Mouse (Mus musculus) heart, embryonic 15.5 days (tissue): ENCODE measurements around the gene Kifap3. TPM values are rescaled to one million over a fixed set of nuclear protein-coding genes. Genes with fewer than 3 reads are reported as not detected.

ENCODE experiments used
- ATAC-seq: fragments of 200-750 bp; cut with Nextera tagmentation; replicated peaks from 2 replicates; pipeline ENCODE4 v1.8.0; 2017; ENCODE audit warnings: low read depth, moderate TSS enrichment; ENCODE audit not compliant: insufficient number of reproducible peaks, insufficient read depth, low FRiP score
- H3K27ac ChIP-seq: fragments of 300-500 bp; sonication (generic); 2 replicates; pipeline ENCODE4 v1.5.1; 2015; ENCODE audit warnings: mild to moderate bottlenecking, inconsistent platforms
- H3K27me3 ChIP-seq: fragments of 300-500 bp; sonication (generic); 2 replicates; pipeline ENCODE4 v1.6.1; 2015; ENCODE audit warnings: inconsistent platforms
- H3K36me3 ChIP-seq: fragments of 300-500 bp; sonication (generic); 2 replicates; pipeline ENCODE4 v1.6.1; 2015; ENCODE audit warnings: mild to moderate bottlenecking, inconsistent platforms
- H3K4me1 ChIP-seq: fragments of 300-500 bp; sonication (generic); replicated peaks from 2 replicates; pipeline ENCODE4 v1.6.1; 2015; ENCODE audit warnings: inconsistent platforms
- H3K4me2 ChIP-seq: fragments of 300-500 bp; sonication (generic); 2 replicates; pipeline ENCODE4 v1.6.1; 2015; ENCODE audit warnings: inconsistent platforms, mild to moderate bottlenecking, moderate library complexity
- H3K4me3 ChIP-seq: fragments of 300-500 bp; sonication (generic); 2 replicates; pipeline ENCODE4 v1.5.1; 2015; ENCODE audit warnings: mild to moderate bottlenecking, inconsistent platforms
- H3K9ac ChIP-seq: fragments of 300-500 bp; sonication (generic); 2 replicates; pipeline ENCODE4 v1.6.1; 2015; ENCODE audit warnings: mild to moderate bottlenecking, inconsistent platforms
- H3K9me3 ChIP-seq: fragments of 300-500 bp; sonication (generic); replicated peaks from 2 replicates; pipeline ENCODE4 v1.6.1; 2016; ENCODE audit warnings: inconsistent platforms
- WGBS: fragments of 180-500 bp; shearing (Covaris S2); methylation state at CpG from one replicate; pipeline ENCODE4 v1.1.7; 2015; ENCODE audit warnings: mixed read lengths; 5-methylcytosine and 5-hydroxymethylcytosine counted together
- polyA plus RNA-seq: library from polyadenylated mRNA; unstranded; fragments of >200 nt; fragmentation: Nextera tagmentation; extraction: Ambion mirVana; gene quantifications from 2 replicates; pipeline ENCODE4 v1.2.1, GENCODE M21; 2015

Kifap3 gene
- polyA plus RNA-seq, 1 experiment from 2014 or later, result 18.5 TPM

DNA sequence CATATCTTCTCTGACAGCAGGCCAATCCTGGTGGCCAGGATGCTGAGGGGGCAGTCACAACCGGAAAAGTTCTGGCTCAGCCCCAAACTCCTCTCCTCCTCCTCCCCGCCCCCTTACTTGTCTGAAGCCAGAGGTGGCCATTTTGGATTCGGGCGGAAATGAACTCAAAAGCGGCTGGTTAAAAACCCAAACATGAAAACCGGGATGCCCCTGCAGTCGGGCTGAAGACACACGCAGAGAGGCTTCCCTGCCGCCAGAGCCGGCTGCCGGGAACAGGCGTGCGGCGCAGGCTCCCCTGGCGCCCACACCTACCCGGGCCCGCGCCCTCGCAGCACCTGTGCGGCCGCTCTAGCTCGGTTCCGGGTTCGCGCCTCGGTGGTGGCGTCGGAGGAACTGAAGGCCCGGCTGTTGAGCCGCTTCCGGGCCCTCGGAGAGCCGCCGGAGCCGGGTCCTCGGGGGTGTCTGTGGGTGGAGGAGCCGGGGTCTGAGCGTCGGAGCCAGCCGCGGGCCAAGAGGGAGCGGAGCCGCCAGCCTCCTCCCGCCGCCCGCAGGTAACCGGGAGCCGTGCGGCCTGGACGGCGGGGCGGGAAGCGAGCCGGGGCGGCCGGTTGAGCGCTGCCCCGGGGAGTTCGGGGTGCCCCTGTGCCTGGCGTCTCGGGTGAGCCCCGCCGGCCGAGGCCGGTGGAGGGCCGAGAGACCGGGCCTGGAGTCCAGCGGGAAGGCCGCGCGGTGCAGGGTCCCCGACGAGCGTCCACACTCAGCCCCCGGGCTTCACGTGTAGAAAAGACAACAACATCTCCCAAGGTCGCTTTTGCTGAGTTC lies 150.5 kb downstream of the Kifap3 start:
- Histone ChIP-seq H3K36me3 (peaks cover 14% of the 10 kb centered on the region), H3K4me2 (peak overlapping the region; percentile 74), H3K4me3 (peak overlapping the region; percentile 87), H3K9me3 (no peaks in the 10 kb centered on the region), H3K27ac (peak overlapping the region; percentile 79), H3K9ac (peak overlapping the region; percentile 94), H3K4me1 (peaks cover 14% of the 10 kb centered on the region), H3K27me3 (no peaks in the 10 kb centered on the region)
- under 1% methylated on average over 77 of the region's 77 CpGs for WGBS
- peak; percentile 90 for ATAC-seq

DNA sequence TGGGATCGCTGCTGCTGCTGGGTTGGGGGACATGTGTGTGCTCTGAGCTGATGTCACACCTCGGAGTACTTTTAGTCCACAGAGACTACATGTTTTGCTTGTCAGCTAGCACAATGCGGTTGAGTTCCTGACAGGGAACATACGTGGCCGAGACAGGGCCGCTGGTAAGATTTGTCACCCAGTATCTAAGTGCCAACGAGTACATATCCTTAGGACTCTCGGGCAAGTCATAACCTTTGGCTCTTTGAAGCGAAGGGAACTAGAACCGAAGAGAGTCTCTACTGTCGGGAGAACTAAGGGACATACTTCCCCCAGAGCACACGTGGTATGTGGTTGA lies 151.0 kb downstream of the Kifap3 start:
- Histone ChIP-seq H3K27ac (no peak overlapping the region), H3K4me1 (peaks cover 14% of the 10 kb centered on the region), H3K4me2 (peak overlapping the region; percentile 74), H3K36me3 (peaks cover 20% of the 10 kb centered on the region), H3K27me3 (no peaks in the 10 kb centered on the region), H3K9me3 (no peaks in the 10 kb centered on the region), H3K4me3 (peak overlapping the region; percentile 87), H3K9ac (peak overlapping the region; percentile 94)
- ATAC-seq, result no peak
- whole genome bisulfite sequencing, result 3% methylated on average over 12 of the region's 12 CpGs

GRCm38 (mm10) chr1:163931801-163932200 lies 152.4 kb downstream of the Kifap3 start:
- Histone ChIP-seq H3K9ac (no peak overlapping the region), H3K36me3 (peaks cover 28% of the 10 kb centered on the region), H3K27ac (no peak overlapping the region), H3K9me3 (no peaks in the 10 kb centered on the region), H3K4me1 (peaks cover 14% of the 10 kb centered on the region), H3K27me3 (no peaks in the 10 kb centered on the region), H3K4me2 (no peak overlapping the region), H3K4me3 (no peak overlapping the region)
- WGBS, result 85% methylated on average over 8 of the region's 8 CpGs
- no peak for ATAC-seq

- H3K9ac ChIP-seq, result no peak overlapping the region
- H3K4me1 ChIP-seq, result peaks cover 14% of the 10 kb centered on the region
- no peaks in the 10 kb centered on the region for H3K9me3 ChIP-seq
- 62% methylated on average over 2 of the region's 2 CpGs for WGBS
- ATAC-seq, result no peak
- no peak overlapping the region for H3K27ac ChIP-seq
- no peak overlapping the region for H3K4me3 ChIP-seq
- no peak overlapping the region for H3K4me2 ChIP-seq
- peaks cover 51% of the 10 kb centered on the region for H3K36me3 ChIP-seq
- no peaks in the 10 kb centered on the region for H3K27me3 ChIP-seq
Measured at GRCm38 (mm10) chr1:163934591-163934990, 155.2 kb downstream of the Kifap3 start.

DNA sequence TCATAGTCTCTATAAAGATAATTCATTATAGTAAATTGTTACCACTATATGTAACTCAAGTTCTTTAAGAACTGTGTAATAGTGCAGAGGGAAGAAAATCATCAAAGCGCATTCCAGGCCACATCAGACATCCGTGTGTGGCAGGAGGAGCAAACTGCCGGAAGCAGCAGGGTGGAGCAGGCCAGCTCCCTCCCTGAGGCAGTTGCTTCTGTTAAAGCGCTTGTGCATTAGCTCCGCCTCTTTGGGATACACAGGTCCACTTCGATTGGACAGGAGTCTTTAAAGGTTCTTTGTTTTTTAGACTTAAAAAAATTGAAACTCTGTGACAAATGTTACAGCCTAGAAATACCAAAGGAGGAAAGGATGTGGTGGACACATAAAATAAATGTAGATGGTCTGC lies 162.7 kb downstream of the Kifap3 start:
- Histone ChIP-seq H3K4me3 (no peak overlapping the region), H3K9ac (no peak overlapping the region), H3K36me3 (peaks cover 84% of the 10 kb centered on the region), H3K9me3 (no peaks in the 10 kb centered on the region), H3K4me2 (no peak overlapping the region), H3K27me3 (no peaks in the 10 kb centered on the region), H3K4me1 (no peaks in the 10 kb centered on the region), H3K27ac (no peak overlapping the region)
- ATAC-seq, result no peak
- 65% methylated on average over 6 of the region's 6 CpGs for WGBS

DNA sequence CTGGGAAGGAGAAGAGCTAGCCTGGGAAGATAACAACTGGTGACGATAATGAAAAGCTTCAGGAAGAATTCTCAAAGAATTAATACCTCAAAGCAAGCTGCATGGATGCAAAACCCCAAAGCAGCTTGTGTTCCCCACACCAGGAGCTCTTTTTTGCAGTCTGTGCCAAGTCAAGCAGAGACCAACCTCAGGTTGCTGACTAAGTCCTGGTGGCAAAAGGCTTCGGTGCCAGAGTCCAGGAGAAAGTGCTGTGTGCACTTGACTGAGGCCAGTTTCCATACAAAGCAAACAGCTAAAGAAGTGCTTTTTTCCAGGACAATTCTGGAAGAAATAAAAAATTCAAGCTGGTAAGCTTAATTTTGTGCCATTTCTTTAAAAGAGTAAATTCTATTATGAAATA lies 174.0 kb downstream of the Kifap3 start:
- no peaks in the 10 kb centered on the region for H3K4me1 ChIP-seq
- no peak for ATAC-seq
- H3K36me3 ChIP-seq, result peaks cover 63% of the 10 kb centered on the region
- H3K4me2 ChIP-seq, result no peak overlapping the region
- no peak overlapping the region for H3K9ac ChIP-seq
- no peaks in the 10 kb centered on the region for H3K27me3 ChIP-seq
- no peak overlapping the region for H3K27ac ChIP-seq
- 81% methylated on average over 2 of the region's 2 CpGs for WGBS
- H3K4me3 ChIP-seq, result no peak overlapping the region
- H3K9me3 ChIP-seq, result no peaks in the 10 kb centered on the region

DNA sequence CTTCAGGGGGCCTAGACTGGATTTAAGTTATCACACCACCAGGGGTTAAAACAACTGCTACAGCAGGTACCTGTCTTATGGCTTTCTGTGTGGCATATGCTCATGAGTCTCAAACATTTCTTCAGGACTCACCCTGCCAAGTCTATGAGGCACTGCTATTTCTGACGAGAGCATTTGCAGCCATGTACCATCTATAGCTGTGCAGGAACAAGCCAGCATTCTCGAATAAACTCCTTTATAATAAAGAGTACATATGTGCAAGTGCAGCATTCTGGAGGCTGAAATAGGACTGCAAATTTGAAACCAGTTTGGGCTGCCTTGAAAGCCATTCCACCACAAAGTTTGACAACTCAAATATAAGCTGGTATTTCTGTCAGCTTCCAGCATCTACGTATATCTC lies 178.7 kb downstream of the Kifap3 start:
- no peak overlapping the region for H3K9ac ChIP-seq
- peaks cover 25% of the 10 kb centered on the region for H3K36me3 ChIP-seq
- no peak overlapping the region for H3K27ac ChIP-seq
- no peaks in the 10 kb centered on the region for H3K9me3 ChIP-seq
- no peak overlapping the region for H3K4me2 ChIP-seq
- ATAC-seq, result no peak
- 79% methylated on average over 3 of the region's 3 CpGs for WGBS
- no peak overlapping the region for H3K4me3 ChIP-seq
- no peaks in the 10 kb centered on the region for H3K27me3 ChIP-seq
- H3K4me1 ChIP-seq, result no peaks in the 10 kb centered on the region

DNA sequence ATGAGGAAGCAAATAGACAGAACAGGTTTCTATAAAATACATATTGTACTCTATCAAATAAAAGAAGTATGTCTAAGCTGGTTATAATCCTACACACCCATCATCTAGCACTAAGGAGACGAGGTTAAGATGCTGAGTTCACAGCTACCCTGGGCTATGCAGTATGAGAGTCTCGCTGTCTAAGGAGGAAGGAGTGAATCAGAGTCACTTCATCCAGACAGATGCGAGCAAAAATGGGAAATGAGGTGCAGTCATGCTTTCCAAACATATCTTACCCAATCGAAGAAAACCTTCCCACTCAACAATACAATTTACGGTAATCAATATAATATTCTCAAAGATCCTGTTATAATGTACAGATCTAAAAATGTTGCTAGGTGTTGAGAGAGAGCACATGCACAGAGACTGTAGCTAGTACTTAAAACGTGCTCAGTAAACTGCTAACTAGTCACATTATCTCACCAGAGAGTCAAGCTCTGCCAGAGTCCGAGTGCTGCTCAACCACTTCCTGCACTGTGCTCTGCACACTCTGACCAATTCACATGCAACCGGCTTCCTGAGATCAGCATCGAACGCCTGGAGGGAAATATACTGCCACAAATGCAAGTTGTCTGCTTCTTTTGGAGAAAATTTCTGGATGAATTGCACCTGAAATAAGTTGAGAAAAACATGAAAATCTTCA lies 184.8 kb downstream of the Kifap3 start:
- Histone ChIP-seq H3K4me3 (no peak overlapping the region), H3K36me3 (peaks cover 16% of the 10 kb centered on the region), H3K4me1 (no peaks in the 10 kb centered on the region), H3K27ac (no peak overlapping the region), H3K9ac (no peak overlapping the region), H3K9me3 (no peaks in the 10 kb centered on the region), H3K27me3 (no peaks in the 10 kb centered on the region), H3K4me2 (no peak overlapping the region)
- no peak for ATAC-seq
- 83% methylated on average over 10 of the region's 10 CpGs for WGBS

Other genes starting within 250 kb of the Kifap3 start
- gene Mettl11b, start 54.4 kb upstream of the Kifap3 start, polyA plus RNA-seq, result 0.06 and 0.28 TPM in 2 replicates
- gene Scyl3, start 149.5 kb downstream of the Kifap3 start, polyA plus RNA-seq, result 9.6 and 11.5 TPM in 2 replicates
- 11.0 and 12.8 TPM in 2 replicates for gene BC055324, start 215.2 kb downstream of the Kifap3 start, polyA plus RNA-seq
- gene Mettl18, start 215.3 kb downstream of the Kifap3 start, polyA plus RNA-seq, result 6.1 and 6.2 TPM in 2 replicates